Mouse (Mus musculus) gastrocnemius, postnatal 36 days (tissue): ENCODE data around the gene Gale. TPM values are rescaled to one million over a fixed set of nuclear protein-coding genes. Genes with fewer than 3 reads are reported as not detected.
A peak's percentile ranks its signal among the peaks of the same experiment; 100 is the strongest.
"Not testable (repeated sequence)": the region's sequence is repeated elsewhere in the genome, so short reads cannot be mapped to it uniquely, and the experiment has no call there.

ENCODE experiments used
- DNase-seq, 2 experiments: peaks; one replicate each; pipeline ENCODE4 v3.0.0; 2022
- intact Hi-C: fragments of 180-260 bp; cut with DNase I; formaldehyde crosslinking; loops from one replicate; pipeline ENCODE4 v1.15.1; 2025
- total RNA-seq, 2 experiments: library from RNA; stranded (reverse); gene quantifications; 2 replicates each; pipeline ENCODE4 v1.2.3; 2021

Gene Gale
- total RNA-seq, 2 experiments from 2014 or later, result 0.49 to 0.69 TPM

GRCm38 (mm10) chr4:135967086-135967760 lies 3.7 kb downstream of the Gale start:
- intact Hi-C loops, result no loop called here

GRCm38 (mm10) chr4:135968271-135968869 lies 4.8 kb downstream of the Gale start:
- intact Hi-C loops, result no loop called here
- no peak for DNase-seq

More at GRCm38 (mm10) chr4:135967086-135967760, 3.7 kb downstream of the Gale start:
- no peak for DNase-seq

- intact Hi-C loops, result no loop called here
- DNase-seq, result no peak
Measured at GRCm38 (mm10) chr4:135969070-135969750, 5.7 kb downstream of the Gale start.

GRCm38 (mm10) chr4:135970585-135970984 lies 7.1 kb downstream of the Gale start:
- intact Hi-C loops, result no loop called here
- no peak for DNase-seq

GRCm38 (mm10) chr4:135971805-135972555 lies 8.5 kb downstream of the Gale start:
- intact Hi-C loops, result no loop called here
- no peak for DNase-seq

- peak; percentile 82 to 88 for DNase-seq
- intact Hi-C loops, result no loop called here
Measured at GRCm38 (mm10) chr4:135972556-135972906, 9.0 kb downstream of the Gale start, which contains the start of gene Lypla2. Gene Lypla2, minus strand, starts transcription at chr4:135972626.

GRCm38 (mm10) chr4:135972911-135973811 lies 9.6 kb downstream of the Gale start:
- intact Hi-C loops, result no loop called here
- no peak for DNase-seq

- no peak for DNase-seq
- intact Hi-C loops, result no loop called here
Measured at GRCm38 (mm10) chr4:135976146-135976545, 12.6 kb downstream of the Gale start.

GRCm38 (mm10) chr4:135980223-135980622 lies 16.7 kb downstream of the Gale start:
- intact Hi-C loops, result not testable (repeated sequence)

GRCm38 (mm10) chr4:135981524-135982063 lies 18.1 kb downstream of the Gale start:
- DNase-seq, result no peak
- intact Hi-C loops, result no loop called here

More at GRCm38 (mm10) chr4:135980223-135980622, 16.7 kb downstream of the Gale start:
- not testable (repeated sequence) for DNase-seq

GRCm38 (mm10) chr4:135984556-135984955 lies 21.0 kb downstream of the Gale start:
- DNase-seq, result no peak
- intact Hi-C loops, result no loop called here

- intact Hi-C loops, result loop anchor here (5.0 kb wide), 1 partner anchor 42 kb away; no protein-coding TSS in a partner anchor
- no peak for DNase-seq
Measured at GRCm38 (mm10) chr4:135985193-135985592, 21.7 kb downstream of the Gale start.

GRCm38 (mm10) chr4:135985769-135986168 lies 22.2 kb downstream of the Gale start:
- intact Hi-C loops, result loop anchor here (5.0 kb wide), 1 partner anchor 42 kb away; no protein-coding TSS in a partner anchor
- DNase-seq, result no peak

- intact Hi-C loops, result loop anchor here (5.0 kb wide), 1 partner anchor 41 kb away; no protein-coding TSS in a partner anchor
- no peak for DNase-seq
Measured at GRCm38 (mm10) chr4:135986301-135986942, 22.9 kb downstream of the Gale start.

- DNase-seq, result peak; percentile 84 to 94
- intact Hi-C loops, result loop anchor here (5.0 kb wide), 1 partner anchor 40 kb away; no protein-coding TSS in a partner anchor
Measured at GRCm38 (mm10) chr4:135986943-135987710, 23.6 kb downstream of the Gale start, which contains the start of gene Pithd1. Gene Pithd1, minus strand, starts transcription at chr4:135987264.

GRCm38 (mm10) chr4:135987714-135988113 lies 24.2 kb downstream of the Gale start:
- intact Hi-C loops, result loop anchor here (5.0 kb wide), 1 partner anchor 40 kb away; no protein-coding TSS in a partner anchor
- no peak for DNase-seq

- DNase-seq, result no peak
- intact Hi-C loops, result no loop called here
Measured at GRCm38 (mm10) chr4:135993941-135994340, 30.4 kb downstream of the Gale start.

GRCm38 (mm10) chr4:135995118-135995517 lies 31.6 kb downstream of the Gale start:
- DNase-seq, result no peak
- intact Hi-C loops, result no loop called here
